Mouse (Mus musculus): Measurements from ENCODE around the gene Zic5. TPM values are rescaled to one million over a fixed set of nuclear protein-coding genes. Genes with fewer than 3 reads are reported as not detected.

Gene Zic5
- polyA plus RNA-seq, 1 experiment, result not detected

DNA sequence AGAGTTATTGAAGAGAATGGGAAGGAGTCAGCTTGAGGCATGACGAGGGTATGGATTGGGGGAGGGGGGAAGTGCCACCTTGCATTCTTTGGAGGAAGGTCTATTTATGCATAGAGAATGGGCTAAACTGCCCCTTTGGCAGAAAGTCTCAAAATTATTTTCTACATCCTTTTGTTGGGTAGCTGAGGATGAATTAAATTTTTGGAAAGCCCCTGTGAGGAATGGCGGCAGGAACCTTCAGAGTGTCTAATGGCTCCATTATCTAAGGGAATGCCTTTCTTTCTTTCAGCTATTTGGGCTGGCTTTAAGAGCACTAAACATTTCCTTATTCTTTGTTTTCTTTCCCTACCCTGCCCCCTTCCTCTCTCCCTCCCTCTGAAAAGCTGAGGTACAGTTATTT, 14.9 kb upstream of the Zic5 start:
- peaks cover 17% of the 10 kb centered on the region for H3K27me3 ChIP-seq (replicated peaks; ENCODE audit: control insufficient read depth, insufficient read depth, low read length)
- WGBS, result 6% methylated on average over 2 of the region's 2 CpGs
- no peak for DNase-seq
- no peak overlapping the region for H3K27ac ChIP-seq (ENCODE audit: insufficient read depth, low read depth, low read length)
- no peak overlapping the region for H3K4me3 ChIP-seq (ENCODE audit: insufficient read depth, low read depth, low read length)
- no peak for TF ChIP-seq POLR2A (IDR thresholded peaks at IDR 0.05; ENCODE audit: low read depth, low read length)
- TF ChIP-seq CTCF (conservative IDR thresholded peaks at IDR 0.05; ENCODE audit: insufficient read depth, insufficient read length, low read depth, low read length), result no peak
- no peaks in the 10 kb centered on the region for H3K36me3 ChIP-seq (ENCODE audit: control insufficient read depth, insufficient read depth, low read length)
- H3K4me1 ChIP-seq (ENCODE audit: control insufficient read depth, insufficient read depth, low read length), result no peaks in the 10 kb centered on the region

DNA sequence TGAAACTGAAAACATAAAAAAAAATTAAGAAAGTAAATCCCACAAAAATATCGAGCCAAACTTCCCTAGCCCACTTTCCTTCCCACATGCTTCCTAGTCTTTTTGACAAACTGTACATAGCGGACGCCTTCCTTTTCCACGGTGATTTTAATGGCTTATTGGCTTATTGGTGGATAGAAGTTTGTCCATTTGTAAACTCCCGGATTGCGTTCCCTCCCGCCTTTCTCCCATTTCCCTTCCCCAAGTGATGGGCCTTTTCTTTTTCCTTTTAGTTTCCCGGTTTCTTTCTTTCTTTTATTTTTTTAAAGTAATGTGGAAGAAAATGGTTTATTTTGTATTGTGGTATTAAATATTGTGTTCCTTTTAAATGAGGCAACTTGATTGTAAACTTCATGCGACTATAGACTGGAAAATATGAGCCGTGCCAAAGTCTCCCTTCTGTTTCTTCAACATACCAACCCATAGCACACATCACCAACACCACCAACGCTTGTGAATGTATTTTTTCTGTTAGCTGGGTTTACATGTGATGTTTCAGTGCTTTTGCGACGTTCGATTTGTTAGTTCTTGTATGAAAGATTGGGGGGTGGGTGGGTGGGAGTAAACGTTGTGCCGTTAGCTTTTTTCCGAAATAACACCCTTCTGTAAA, 14.1 kb upstream of the Zic5 start:
- Histone ChIP-seq H3K27me3 (replicated peaks; ENCODE audit: control insufficient read depth, insufficient read depth, low read length) (peaks cover 23% of the 10 kb centered on the region), H3K4me3 (ENCODE audit: insufficient read depth, low read depth, low read length) (no peak overlapping the region), H3K27ac (ENCODE audit: insufficient read depth, low read depth, low read length) (no peak overlapping the region), H3K4me1 (ENCODE audit: control insufficient read depth, insufficient read depth, low read length) (no peaks in the 10 kb centered on the region), H3K36me3 (ENCODE audit: control insufficient read depth, insufficient read depth, low read length) (no peaks in the 10 kb centered on the region)
- TF ChIP-seq CTCF (conservative IDR thresholded peaks at IDR 0.05; ENCODE audit: insufficient read depth, insufficient read length, low read depth, low read length), result no peak
- no peak for TF ChIP-seq POLR2A (IDR thresholded peaks at IDR 0.05; ENCODE audit: low read depth, low read length)
- DNase-seq, result peak; percentile 11
- whole genome bisulfite sequencing, result 25% methylated on average over 17 of the region's 17 CpGs

DNA sequence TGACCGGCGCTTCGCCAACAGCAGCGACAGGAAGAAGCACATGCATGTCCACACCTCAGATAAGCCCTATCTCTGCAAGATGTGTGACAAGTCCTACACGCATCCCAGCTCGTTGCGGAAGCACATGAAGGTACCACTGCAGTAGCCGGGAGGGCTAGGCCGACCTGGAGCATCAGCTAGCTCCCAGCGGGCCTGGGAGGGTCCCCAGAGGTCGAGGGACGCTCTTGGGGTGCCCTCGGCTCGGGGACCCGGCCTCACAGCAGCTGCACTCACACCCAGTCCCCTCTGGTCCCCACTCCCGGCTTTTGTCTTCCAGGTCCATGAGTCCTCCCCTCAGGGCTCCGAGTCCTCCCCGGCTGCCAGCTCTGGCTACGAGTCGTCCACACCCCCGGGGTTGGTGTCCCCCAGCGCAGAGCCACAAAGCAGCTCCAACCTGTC, 13.1 kb upstream of the Zic5 start:
- WGBS, result 3% methylated on average over 22 of the region's 22 CpGs
- Histone ChIP-seq H3K27me3 (replicated peaks; ENCODE audit: control insufficient read depth, insufficient read depth, low read length) (peaks cover 23% of the 10 kb centered on the region), H3K36me3 (ENCODE audit: control insufficient read depth, insufficient read depth, low read length) (no peaks in the 10 kb centered on the region), H3K4me3 (ENCODE audit: insufficient read depth, low read depth, low read length) (no peak overlapping the region), H3K27ac (ENCODE audit: insufficient read depth, low read depth, low read length) (no peak overlapping the region), H3K4me1 (ENCODE audit: control insufficient read depth, insufficient read depth, low read length) (no peaks in the 10 kb centered on the region)
- DNase-seq, result no peak
- TF ChIP-seq CTCF (conservative IDR thresholded peaks at IDR 0.05; ENCODE audit: insufficient read depth, insufficient read length, low read depth, low read length), result no peak
- no peak for TF ChIP-seq POLR2A (IDR thresholded peaks at IDR 0.05; ENCODE audit: low read depth, low read length)

- DNase-seq, result peak; percentile 10
- no peak for TF ChIP-seq CTCF (conservative IDR thresholded peaks at IDR 0.05; ENCODE audit: insufficient read depth, insufficient read length, low read depth, low read length)
- TF ChIP-seq POLR2A (IDR thresholded peaks at IDR 0.05; ENCODE audit: low read depth, low read length), result no peak
- WGBS, result 8% methylated on average over 9 of the region's 9 CpGs
- no peak overlapping the region for H3K27ac ChIP-seq (ENCODE audit: insufficient read depth, low read depth, low read length)
- no peaks in the 10 kb centered on the region for H3K4me1 ChIP-seq (ENCODE audit: control insufficient read depth, insufficient read depth, low read length)
- no peak overlapping the region for H3K4me3 ChIP-seq (ENCODE audit: insufficient read depth, low read depth, low read length)
- H3K27me3 ChIP-seq (replicated peaks; ENCODE audit: control insufficient read depth, insufficient read depth, low read length), result peaks cover 23% of the 10 kb centered on the region
- no peaks in the 10 kb centered on the region for H3K36me3 ChIP-seq (ENCODE audit: control insufficient read depth, insufficient read depth, low read length)
Observed at GRCm38 (mm10) chr14:122477971-122478573, 12.6 kb upstream of the Zic5 start.

DNA sequence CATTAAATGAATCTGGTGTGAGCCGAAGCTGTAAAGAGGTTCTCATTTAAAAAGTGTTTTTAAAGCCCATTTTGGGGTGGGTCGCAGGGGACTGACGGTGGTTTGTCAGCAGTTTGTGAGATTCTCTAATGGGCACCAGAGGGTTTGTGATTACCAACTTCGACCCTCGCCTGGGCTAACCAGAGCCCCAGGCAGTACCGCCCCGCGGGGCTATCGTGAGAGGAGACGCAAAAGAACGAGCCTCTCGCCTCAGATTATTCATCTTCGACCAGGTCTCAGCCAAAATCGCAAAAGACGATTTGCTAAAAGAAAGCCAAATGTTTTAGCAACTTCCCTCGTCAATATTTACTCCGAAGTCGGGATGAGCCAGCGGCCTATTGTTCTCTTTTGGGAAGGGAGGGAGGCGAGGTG, 11.8 kb upstream of the Zic5 start:
- DNase-seq, result no peak
- TF ChIP-seq CTCF (conservative IDR thresholded peaks at IDR 0.05; ENCODE audit: insufficient read depth, insufficient read length, low read depth, low read length), result no peak
- no peak for TF ChIP-seq POLR2A (IDR thresholded peaks at IDR 0.05; ENCODE audit: low read depth, low read length)
- H3K27ac ChIP-seq (ENCODE audit: insufficient read depth, low read depth, low read length), result no peak overlapping the region
- peaks cover 23% of the 10 kb centered on the region for H3K27me3 ChIP-seq (replicated peaks; ENCODE audit: control insufficient read depth, insufficient read depth, low read length)
- 9% methylated on average over 20 of the region's 20 CpGs for WGBS
- no peaks in the 10 kb centered on the region for H3K36me3 ChIP-seq (ENCODE audit: control insufficient read depth, insufficient read depth, low read length)
- H3K4me1 ChIP-seq (ENCODE audit: control insufficient read depth, insufficient read depth, low read length), result no peaks in the 10 kb centered on the region
- H3K4me3 ChIP-seq (ENCODE audit: insufficient read depth, low read depth, low read length), result no peak overlapping the region

DNA sequence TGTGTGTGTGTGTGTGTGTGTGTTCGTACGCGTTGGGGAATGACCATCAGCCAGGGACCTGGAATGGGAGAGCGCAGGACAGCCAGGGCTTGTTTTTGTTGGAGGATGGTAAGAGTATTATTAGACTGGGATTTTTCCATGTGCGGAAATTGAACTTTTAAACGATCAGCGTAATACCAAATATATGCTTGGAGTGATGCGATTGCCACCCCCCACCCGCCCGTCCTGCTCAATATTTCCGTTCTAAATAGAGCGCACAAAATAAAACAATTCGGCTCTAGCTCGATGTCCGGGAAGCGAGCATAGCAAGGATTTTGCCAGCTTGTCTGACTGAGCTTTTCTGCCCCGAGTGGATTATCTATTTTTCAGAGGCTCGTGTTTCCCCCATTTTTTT, 11.3 kb upstream of the Zic5 start:
- no peaks in the 10 kb centered on the region for H3K36me3 ChIP-seq (ENCODE audit: control insufficient read depth, insufficient read depth, low read length)
- 7% methylated on average over 18 of the region's 18 CpGs for WGBS
- peaks cover 23% of the 10 kb centered on the region for H3K27me3 ChIP-seq (replicated peaks; ENCODE audit: control insufficient read depth, insufficient read depth, low read length)
- no peak overlapping the region for H3K27ac ChIP-seq (ENCODE audit: insufficient read depth, low read depth, low read length)
- no peak for DNase-seq
- TF ChIP-seq CTCF (conservative IDR thresholded peaks at IDR 0.05; ENCODE audit: insufficient read depth, insufficient read length, low read depth, low read length) (no peak), POLR2A (IDR thresholded peaks at IDR 0.05; ENCODE audit: low read depth, low read length) (no peak)
- H3K4me1 ChIP-seq (ENCODE audit: control insufficient read depth, insufficient read depth, low read length), result no peaks in the 10 kb centered on the region
- no peak overlapping the region for H3K4me3 ChIP-seq (ENCODE audit: insufficient read depth, low read depth, low read length)

DNA sequence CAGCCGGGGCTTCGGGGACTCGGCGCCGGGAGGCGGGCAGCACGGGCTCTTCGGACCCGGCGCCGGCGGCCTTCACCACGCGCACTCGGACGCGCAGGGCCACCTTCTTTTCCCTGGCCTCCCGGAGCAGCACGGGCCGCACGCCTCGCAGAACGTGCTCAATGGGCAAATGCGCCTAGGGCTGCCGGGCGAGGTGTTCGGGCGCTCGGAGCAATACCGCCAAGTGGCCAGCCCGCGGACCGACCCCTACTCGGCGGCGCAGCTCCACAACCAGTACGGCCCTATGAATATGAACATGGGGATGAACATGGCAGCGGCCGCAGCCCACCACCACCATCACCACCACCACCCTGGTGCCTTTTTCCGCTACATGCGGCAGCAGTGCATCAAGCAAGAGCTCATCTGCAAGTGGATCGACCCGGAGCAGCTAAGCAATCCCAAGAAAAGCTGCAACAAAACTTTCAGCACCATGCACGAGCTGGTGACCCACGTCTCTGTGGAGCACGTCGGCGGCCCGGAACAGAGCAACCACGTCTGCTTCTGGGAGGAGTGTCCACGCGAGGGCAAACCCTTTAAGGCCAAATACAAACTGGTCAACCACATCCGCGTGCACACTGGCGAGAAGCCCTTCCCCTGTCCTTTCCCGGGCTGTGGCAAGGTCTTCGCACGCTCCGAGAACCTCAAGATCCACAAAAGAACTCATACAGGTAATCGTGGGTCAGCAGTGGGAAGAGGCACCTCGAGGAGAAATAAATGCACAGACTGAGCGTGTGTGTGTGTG, 10.8 kb upstream of the Zic5 start:
- WGBS, result 3% methylated on average over 62 of the region's 62 CpGs
- H3K27ac ChIP-seq (ENCODE audit: insufficient read depth, low read depth, low read length), result no peak overlapping the region
- peaks cover 24% of the 10 kb centered on the region for H3K27me3 ChIP-seq (replicated peaks; ENCODE audit: control insufficient read depth, insufficient read depth, low read length)
- no peak overlapping the region for H3K4me3 ChIP-seq (ENCODE audit: insufficient read depth, low read depth, low read length)
- DNase-seq, result peak; percentile 26
- H3K4me1 ChIP-seq (ENCODE audit: control insufficient read depth, insufficient read depth, low read length), result no peaks in the 10 kb centered on the region
- TF ChIP-seq CTCF (conservative IDR thresholded peaks at IDR 0.05; ENCODE audit: insufficient read depth, insufficient read length, low read depth, low read length) (no peak), POLR2A (IDR thresholded peaks at IDR 0.05; ENCODE audit: low read depth, low read length) (no peak)
- H3K36me3 ChIP-seq (ENCODE audit: control insufficient read depth, insufficient read depth, low read length), result no peaks in the 10 kb centered on the region

Data from kidney, adult 2 months (tissue).